Mouse (Mus musculus) MEL (cell line): Measurements from ENCODE around the gene Slc46a3.

Experiments used
- BHLHE40 ChIP-seq: IDR thresholded peaks from 2 replicates; pipeline ENCODE4 v1.6.1; 2012; ENCODE audit warnings: low read depth, mild to moderate bottlenecking, inconsistent platforms, low read length, improper control_type of control experiment, borderline replicate concordance
- CTCF ChIP-seq, 3 experiments: IDR thresholded peaks in 2 of 3; conservative IDR thresholded peaks in 1 of 3; 2 replicates each; pipeline ENCODE4 v1.5.1; 2011 to 2012; ENCODE audit warnings: low read length in 3 of 3, low read depth in 2 of 3, mild to moderate bottlenecking in 2 of 3, improper control_type of control experiment in 1 of 3, inconsistent platforms in 1 of 3, mixed read lengths in 1 of 3, moderate library complexity in 1 of 3; ENCODE audit not compliant: control insufficient read depth in 1 of 3, insufficient read depth in 1 of 3, poor library complexity in 1 of 3, severe bottlenecking in 1 of 3
- ELF1 ChIP-seq: IDR thresholded peaks from 2 replicates; pipeline ENCODE4 v1.6.1; 2014; ENCODE audit warnings: low read depth, mild to moderate bottlenecking, inconsistent platforms, low read length, improper control_type of control experiment, moderate library complexity
- EP300 ChIP-seq, 2 experiments: IDR thresholded peaks; 2 replicates each; pipeline ENCODE4 v1.6.1; 2011; ENCODE audit warnings: improper control_type of control experiment in 2 of 2, low read length in 2 of 2, low read depth in 1 of 2, mild to moderate bottlenecking in 1 of 2
- GATA1 ChIP-seq: IDR thresholded peaks from 2 replicates; pipeline ENCODE4 v1.6.1; 2011; ENCODE audit warnings: low read depth, low read length, improper control_type of control experiment
- HCFC1 ChIP-seq: IDR thresholded peaks from 2 replicates; pipeline ENCODE4 v1.6.1; 2012; ENCODE audit warnings: low read depth, mild to moderate bottlenecking, inconsistent platforms, low read length, improper control_type of control experiment, moderate library complexity
- MAX ChIP-seq: IDR thresholded peaks from 2 replicates; pipeline ENCODE4 v1.6.1; 2011; ENCODE audit warnings: low read length, improper control_type of control experiment
- NRF1 ChIP-seq: IDR thresholded peaks from 2 replicates; pipeline ENCODE4 v1.6.1; 2014; ENCODE audit warnings: low read depth, mild to moderate bottlenecking, inconsistent platforms, low read length, improper control_type of control experiment, moderate library complexity; ENCODE audit not compliant: poor library complexity, insufficient read depth, severe bottlenecking
- POLR2A ChIP-seq, 2 experiments: IDR thresholded peaks; 2 replicates each; pipeline ENCODE4 v1.6.1; 2011 to 2012; ENCODE audit warnings: low read length in 2 of 2, mild to moderate bottlenecking in 2 of 2, control low read depth in 1 of 2, improper control_type of control experiment in 1 of 2, low read depth in 1 of 2, moderate library complexity in 1 of 2; ENCODE audit not compliant: control insufficient read depth in 1 of 2, insufficient read depth in 1 of 2, poor library complexity in 1 of 2
- SMC3 ChIP-seq: IDR thresholded peaks from 2 replicates; pipeline ENCODE4 v1.6.1; 2011; ENCODE audit warnings: low read depth, low read length, improper control_type of control experiment
- TAL1 ChIP-seq: IDR thresholded peaks from 2 replicates; pipeline ENCODE4 v1.6.1; 2012; ENCODE audit warnings: mild to moderate bottlenecking, inconsistent platforms, low read length, moderate library complexity, mixed read lengths
- TCF12 ChIP-seq: IDR thresholded peaks from 2 replicates; pipeline ENCODE4 v1.6.1; 2014; ENCODE audit warnings: low read depth, mild to moderate bottlenecking, inconsistent platforms, low read length, improper control_type of control experiment, moderate library complexity
- ZC3H11A ChIP-seq: IDR thresholded peaks from 2 replicates; pipeline ENCODE4 v1.6.1; 2012; ENCODE audit warnings: low read depth, mild to moderate bottlenecking, inconsistent platforms, low read length, improper control_type of control experiment

GRCm38 (mm10) chr5:147918044-147918846 lies 23.6 kb upstream of the Slc46a3 start:
- no peak for TF ChIP-seq POLR2A (IDR thresholded peaks at IDR 0.05; ENCODE audit: control insufficient read depth in 1 of 2, insufficient read depth in 1 of 2, low read depth in 1 of 2, low read length in 2 of 2, poor library complexity in 1 of 2)
- TF ChIP-seq CTCF (IDR thresholded peaks at IDR 0.05 in 2 of 3, conservative IDR thresholded peaks at IDR 0.05 in 1 of 3; ENCODE audit: control insufficient read depth in 1 of 3, insufficient read depth in 1 of 3, low read depth in 2 of 3, low read length in 3 of 3, poor library complexity in 1 of 3, severe bottlenecking in 1 of 3), result no peak
- no peak for TF ChIP-seq GATA1
- no peak for TF ChIP-seq EP300 (IDR thresholded peaks at IDR 0.05; ENCODE audit: low read depth in 1 of 2, low read length in 2 of 2)
- no peak for TF ChIP-seq MAX
- TF ChIP-seq HCFC1, result no peak
- TF ChIP-seq SMC3, result no peak
- TF ChIP-seq NRF1, result no peak
- TF ChIP-seq BHLHE40, result no peak
- TF ChIP-seq ZC3H11A, result no peak
- no peak for TF ChIP-seq TAL1
- no peak for TF ChIP-seq ELF1
- no peak for TF ChIP-seq TCF12
